Mouse (Mus musculus) heart, adult 11 months (tissue): Measurements from ENCODE around the gene Spint2.

Source experiments
- DNase-seq: peaks from one replicate; pipeline ENCODE4 v3.0.0; 2022

Spint2 gene

GRCm38 (mm10) chr7:29279261-29279660 is 2.5 kb downstream of the Spint2 start:
- no peak for DNase-seq

GRCm38 (mm10) chr7:29277510-29277909 is 4.2 kb downstream of the Spint2 start:
- DNase-seq = no peak

GRCm38 (mm10) chr7:29276715-29277114 is 5.0 kb downstream of the Spint2 start:
- no peak for DNase-seq

DNA sequence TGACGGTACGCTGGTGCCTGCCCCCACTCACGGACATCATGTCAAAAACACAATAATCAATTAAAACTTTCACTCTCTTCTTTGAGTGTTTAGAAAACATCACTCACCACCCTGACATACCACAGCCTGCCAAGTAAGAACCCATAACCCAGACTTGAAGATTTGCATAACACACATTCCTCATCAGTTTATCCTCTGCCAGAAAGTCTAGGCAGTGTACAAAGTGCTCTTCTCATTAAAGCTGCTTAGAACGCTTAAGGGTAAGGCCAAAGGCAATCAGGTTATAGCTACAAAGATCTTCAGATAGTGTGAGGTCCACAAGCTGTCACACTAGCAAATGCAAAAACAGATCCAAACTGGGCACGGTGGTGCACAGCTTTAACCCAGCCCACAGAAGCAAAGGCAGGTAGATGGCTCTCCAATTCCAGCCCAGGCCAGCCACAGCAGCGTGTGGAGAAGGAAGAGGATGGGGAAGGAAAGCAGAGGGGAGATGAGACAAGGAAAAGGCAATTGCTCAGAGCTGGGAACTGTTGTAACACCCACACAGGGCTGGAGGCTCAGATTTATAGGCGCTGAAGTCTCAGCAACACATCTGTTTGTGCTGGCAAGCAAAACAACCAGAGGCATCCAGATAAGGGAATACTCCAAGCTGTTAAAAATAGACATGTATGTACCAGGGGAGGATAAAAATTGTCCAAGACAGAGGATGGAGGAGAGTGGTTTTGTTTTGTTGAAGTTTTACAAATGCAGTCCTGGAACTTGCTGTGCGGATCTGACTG is 9.8 kb downstream of the Spint2 start:
- DNase-seq = peak; percentile 90

- DNase-seq = no peak
Observed at GRCm38 (mm10) chr7:29270445-29270844, 11.3 kb downstream of the Spint2 start.

GRCm38 (mm10) chr7:29266931-29267330 is 14.8 kb downstream of the Spint2 start:
- no peak for DNase-seq

- no peak for DNase-seq
Observed at GRCm38 (mm10) chr7:29265636-29266035, 16.1 kb downstream of the Spint2 start.

GRCm38 (mm10) chr7:29263831-29264230 is 17.9 kb downstream of the Spint2 start:
- no peak for DNase-seq

DNA sequence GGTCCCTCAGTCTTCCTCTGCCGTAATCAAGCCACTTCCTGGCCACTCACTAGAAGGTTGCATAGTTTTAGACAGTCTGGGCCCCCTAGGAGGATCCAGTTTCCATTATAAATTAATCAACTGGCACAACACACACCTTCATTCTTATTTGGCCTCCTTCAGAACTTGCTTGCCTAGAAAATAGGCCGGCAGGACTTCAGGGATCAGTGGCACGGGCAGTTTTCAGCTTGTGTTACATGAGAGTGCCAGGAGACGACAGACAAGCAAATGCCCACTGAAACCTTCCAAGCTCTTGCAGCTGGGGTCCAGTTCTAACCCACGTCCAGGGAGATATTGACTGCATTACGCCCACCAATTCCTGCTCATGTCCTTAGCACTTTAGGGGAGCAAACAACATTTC is 19.6 kb downstream of the Spint2 start:
- DNase-seq = no peak

DNA sequence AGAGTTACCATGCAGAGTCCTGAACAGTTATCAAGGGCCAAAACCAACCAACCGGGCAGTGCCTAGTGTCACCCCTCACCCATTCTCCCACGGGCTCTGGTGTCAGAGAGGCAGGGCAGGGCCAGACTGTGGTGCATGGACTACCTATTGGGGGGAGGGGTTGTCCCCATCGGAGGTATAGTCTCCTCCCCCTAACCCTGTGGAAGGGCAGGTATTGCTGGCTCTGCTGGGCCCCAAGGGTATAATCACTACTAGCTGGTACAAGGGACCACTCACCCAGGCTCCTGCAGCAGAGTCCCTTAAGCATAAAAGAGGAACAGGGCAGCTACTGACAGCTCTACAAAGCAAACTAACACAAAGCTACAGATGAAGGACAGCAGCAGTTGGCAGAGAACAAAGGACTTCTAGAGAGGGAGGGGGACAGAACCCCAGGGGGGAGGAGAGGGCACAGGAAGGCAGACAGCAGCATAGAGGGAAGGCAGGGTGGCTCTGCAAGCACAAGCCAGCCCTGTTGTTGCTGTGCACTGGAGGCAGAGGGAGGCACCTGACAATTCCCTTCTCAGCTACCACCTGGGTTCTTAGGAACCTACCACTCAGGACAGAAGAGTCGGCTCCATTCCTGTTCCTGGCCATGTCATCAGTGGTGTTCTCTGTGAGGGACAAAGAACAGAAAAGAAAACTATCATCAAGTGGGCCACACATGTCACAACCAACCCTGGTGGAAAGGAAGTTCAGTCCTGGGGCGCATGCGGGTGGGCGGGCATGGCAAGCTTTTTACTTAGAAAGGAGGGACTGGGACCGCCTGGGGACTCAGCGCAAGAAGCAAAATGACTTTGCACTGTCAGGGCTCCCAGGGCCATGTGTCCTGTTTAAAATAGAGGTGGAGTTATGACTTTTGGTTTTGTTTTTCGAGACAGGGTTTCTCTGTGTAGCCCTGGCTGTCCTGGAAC is 21.7 kb downstream of the Spint2 start:
- DNase-seq = no peak

DNA sequence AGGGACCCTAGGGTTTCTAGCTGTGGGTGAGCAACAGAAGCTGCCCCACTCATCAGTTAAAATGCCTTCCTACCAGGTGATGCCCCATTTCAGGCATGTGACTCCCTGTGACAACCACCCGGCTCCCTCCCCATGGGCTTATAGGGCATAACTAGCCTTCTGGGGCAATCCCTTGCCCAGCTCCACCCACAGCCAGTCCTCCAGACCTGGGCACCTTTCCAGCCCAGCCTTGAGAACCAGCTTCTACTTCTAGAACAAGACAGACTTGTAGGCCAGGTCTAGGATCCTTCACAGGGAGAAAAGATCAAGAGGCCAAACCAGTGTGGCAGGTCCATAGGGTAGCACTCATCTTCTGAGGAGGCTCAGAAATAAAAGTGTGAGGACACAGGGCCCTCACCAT is 24.3 kb downstream of the Spint2 start:
- peak; percentile 85 for DNase-seq

DNA sequence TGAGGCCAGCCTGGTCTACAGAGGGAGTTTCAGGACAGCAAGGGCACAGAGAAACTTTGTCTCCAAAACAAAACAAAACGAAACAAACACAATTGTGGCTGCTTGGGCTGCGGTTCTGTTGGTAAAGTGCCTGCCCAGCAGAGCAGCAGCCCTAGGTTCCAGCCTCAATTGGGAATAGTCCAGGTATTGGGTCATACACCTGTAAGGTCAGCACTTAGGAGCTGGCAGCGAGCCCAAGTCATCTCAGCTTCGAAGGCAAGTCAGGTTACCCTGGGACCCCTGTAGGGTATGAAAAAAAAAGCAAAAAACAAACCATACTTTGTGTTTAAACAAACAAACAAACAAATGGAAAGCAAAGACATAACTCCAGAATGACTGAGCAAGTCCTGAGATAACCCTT is 25.8 kb downstream of the Spint2 start:
- no peak for DNase-seq

- peak; percentile 94 for DNase-seq
Observed at GRCm38 (mm10) chr7:29253842-29254241, 27.9 kb downstream of the Spint2 start.

DNA sequence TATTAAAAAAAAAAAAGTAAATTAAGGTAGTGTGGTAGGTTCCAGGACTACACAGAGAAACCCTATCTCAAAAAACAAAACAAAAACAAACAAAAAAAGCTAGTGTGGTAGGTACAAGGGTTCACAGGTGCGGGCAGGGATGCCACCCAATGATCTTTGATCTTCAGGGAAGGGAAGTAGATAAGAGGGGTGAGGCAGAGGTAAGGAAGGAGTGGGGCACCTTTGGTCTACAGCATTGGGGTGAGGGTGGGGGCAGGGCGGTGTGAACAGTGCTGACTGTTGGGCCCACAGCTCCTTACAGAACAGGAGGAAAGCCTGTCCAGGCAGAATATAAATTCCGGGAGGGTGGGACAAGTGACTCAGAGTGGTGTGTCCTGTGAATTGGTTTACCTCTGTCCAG is 30.5 kb downstream of the Spint2 start:
- peak; percentile 83 for DNase-seq

GRCm38 (mm10) chr7:29248261-29248841 is 33.4 kb downstream of the Spint2 start, which contains the start of gene 2200002D01Rik:
Gene 2200002D01Rik (minus strand): TSS chr7:29248466.
- DNase-seq = peak; percentile 96

GRCm38 (mm10) chr7:29247706-29248105 is 34.0 kb downstream of the Spint2 start:
- peak; percentile 95 for DNase-seq

DNA sequence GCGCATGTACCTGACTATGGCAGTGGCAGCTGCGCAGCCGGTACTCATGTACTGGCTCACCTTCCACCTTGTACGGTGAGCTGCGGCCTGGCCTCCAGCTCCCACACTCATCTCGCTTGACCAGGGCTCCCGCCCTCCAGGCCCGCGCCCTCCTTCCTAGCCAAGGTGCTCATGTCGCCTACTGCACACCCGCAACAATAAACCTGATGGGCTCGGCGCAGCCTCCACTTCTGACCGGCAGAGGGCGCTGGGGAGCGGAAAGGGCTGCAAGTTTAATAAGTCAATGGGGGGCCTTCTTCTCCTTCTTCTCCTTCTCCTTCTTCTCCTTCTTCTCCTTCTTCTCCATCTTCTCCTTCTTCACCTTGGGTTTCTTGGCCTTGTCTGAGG is 34.4 kb downstream of the Spint2 start:
- DNase-seq = peak; percentile 96

DNA sequence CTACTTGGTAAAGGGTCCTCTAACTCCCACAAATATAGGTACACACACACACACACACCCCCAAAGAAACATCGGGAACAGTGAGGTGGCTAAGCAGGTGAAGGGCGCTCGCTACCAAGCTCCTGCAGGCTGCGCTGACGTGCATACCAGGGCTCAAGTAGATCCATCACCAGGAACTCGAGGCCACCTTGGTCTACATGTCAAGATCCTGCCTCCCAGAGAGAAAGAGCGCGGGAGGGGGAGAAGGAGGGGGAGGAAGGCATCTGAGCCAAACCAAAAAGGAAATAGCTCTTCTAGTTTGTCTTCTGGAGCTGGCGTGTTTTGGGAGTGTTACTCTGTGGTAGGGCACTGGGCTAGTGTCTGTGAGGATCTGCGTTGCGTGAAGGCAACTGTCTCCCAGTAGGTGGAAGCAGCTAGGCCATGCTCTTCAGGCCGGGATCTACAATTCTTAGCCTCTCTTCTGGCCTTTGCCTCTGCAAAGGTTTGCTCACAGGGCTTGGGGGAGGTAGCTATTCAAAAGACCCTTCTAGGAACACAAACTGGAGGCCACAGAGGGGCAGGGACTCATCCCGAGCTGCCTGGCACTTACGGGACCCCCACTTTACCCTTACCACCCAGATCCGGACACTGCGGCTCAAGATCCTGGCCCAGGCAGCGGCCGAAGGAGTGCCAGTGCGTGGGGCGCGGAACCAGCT is 34.9 kb downstream of the Spint2 start:
- peak; percentile 90 for DNase-seq

DNA sequence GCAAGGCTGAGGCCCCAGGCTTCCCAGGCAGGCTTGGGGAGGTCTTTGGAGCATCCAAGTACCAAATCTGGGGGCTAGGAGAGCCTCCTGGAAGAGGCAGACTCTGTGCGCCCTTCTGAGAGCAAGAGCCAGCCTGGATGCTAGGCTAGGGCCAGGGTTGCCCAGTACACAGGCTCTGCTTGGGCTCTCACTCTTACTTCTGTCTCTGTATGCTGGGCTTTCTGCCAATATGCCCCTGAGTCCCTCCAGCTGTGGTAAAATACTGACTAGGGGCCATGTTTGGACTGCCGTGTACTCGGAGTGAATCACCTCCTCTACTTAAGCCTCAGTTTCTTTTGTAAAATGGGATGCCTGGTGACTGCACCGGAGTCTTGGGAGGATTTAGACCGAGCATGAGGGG is 35.7 kb downstream of the Spint2 start:
- DNase-seq = no peak

- DNase-seq = no peak
Observed at GRCm38 (mm10) chr7:29244732-29245416, 36.8 kb downstream of the Spint2 start.

DNA sequence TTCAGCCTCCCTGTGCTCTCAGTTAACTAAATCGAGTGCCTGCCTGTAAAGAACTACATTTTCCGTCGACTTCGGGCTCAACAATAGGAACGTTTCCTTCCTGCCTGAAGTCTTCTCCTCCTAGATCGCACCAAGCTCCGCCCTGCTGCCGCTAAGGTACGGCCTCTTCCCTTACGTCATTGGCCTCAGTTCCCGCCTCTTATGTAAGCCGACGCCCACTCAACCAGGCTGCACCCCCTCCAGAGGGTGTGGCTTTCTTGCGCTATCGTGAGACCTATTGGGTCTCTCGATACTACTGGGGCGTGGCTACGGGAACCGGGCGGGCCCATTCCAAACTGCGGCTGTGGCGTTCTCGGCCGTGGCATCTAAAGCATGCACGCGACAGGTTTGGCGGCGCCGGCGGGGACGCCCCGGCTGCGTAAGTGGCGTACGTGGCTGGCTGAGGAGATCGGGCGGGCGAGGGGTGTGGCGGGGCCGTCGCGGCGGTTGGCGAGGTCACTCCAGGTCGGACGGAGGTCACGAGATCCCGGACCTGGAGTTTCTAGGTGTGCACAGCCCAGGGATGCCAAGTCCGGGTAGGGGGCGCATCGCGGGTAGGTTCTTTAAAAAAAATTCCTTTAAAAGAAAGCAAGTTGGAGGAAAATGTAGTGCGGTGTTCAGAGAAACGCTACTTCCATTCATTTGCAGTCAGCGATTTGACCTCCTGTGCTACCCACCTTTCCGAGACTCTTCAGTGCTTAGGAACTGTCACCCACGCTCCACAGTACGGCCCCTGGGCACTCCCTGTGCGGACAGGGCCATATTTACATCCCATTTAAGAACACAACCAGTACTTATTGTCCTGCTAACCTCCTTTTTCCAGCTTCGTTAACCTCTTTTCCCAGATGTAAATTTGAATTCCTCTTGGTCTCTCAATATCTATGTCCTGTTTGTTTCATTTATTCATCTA is 43.4 kb downstream of the Spint2 start, which contains the start of gene Yif1b:
TSS of gene Yif1b (plus strand) at position 311 of the 949 bp plus-strand sequence.
- DNase-seq = peak; percentile 100
